Mouse (Mus musculus): Measurements from ENCODE around the gene Ccdc85c. TPM values are rescaled to one million over a fixed set of nuclear protein-coding genes. Genes with fewer than 3 reads are reported as not detected.

Ccdc85c gene
- polyA plus RNA-seq, 1 experiment, result 3.4 TPM

GRCm38 (mm10) chr12:108251034-108251792 is 24.0 kb downstream of the Ccdc85c start:
- Histone ChIP-seq H3K4me1 (ENCODE audit: control insufficient read depth, insufficient read depth, insufficient read length) (no peaks in the 10 kb centered on the region), H3K27me3 (ENCODE audit: control insufficient read depth, insufficient read depth, low read length) (no peaks in the 10 kb centered on the region), H3K36me3 (ENCODE audit: control insufficient read depth, insufficient read depth, low read length) (no peaks in the 10 kb centered on the region), H3K4me3 (ENCODE audit: extremely low read depth, insufficient read depth, insufficient read length) (no peak overlapping the region), H3K27ac (ENCODE audit: insufficient read depth, low read length) (no peak overlapping the region)
- 83% methylated on average over 31 of the region's 31 CpGs for WGBS
- DNase-seq (ENCODE audit: low read depth in 1 of 2, low spot score in 2 of 2), result no peak
- TF ChIP-seq POLR2A (IDR thresholded peaks at IDR 0.05; ENCODE audit: low read depth, low read length) (no peak), CTCF (IDR thresholded peaks at IDR 0.05; ENCODE audit: extremely low read depth, insufficient read depth, insufficient read length, insufficient replicate concordance) (no peak)

- H3K4me3 ChIP-seq (ENCODE audit: extremely low read depth, insufficient read depth, insufficient read length), result no peak overlapping the region
- no peaks in the 10 kb centered on the region for H3K4me1 ChIP-seq (ENCODE audit: control insufficient read depth, insufficient read depth, insufficient read length)
- no peaks in the 10 kb centered on the region for H3K36me3 ChIP-seq (ENCODE audit: control insufficient read depth, insufficient read depth, low read length)
- WGBS, result 81% methylated on average over 10 of the region's 10 CpGs
- TF ChIP-seq CTCF (IDR thresholded peaks at IDR 0.05; ENCODE audit: extremely low read depth, insufficient read depth, insufficient read length, insufficient replicate concordance) (no peak), POLR2A (IDR thresholded peaks at IDR 0.05; ENCODE audit: low read depth, low read length) (no peak)
- no peaks in the 10 kb centered on the region for H3K27me3 ChIP-seq (ENCODE audit: control insufficient read depth, insufficient read depth, low read length)
- DNase-seq (ENCODE audit: low read depth in 1 of 2, low spot score in 2 of 2), result no peak
- no peak overlapping the region for H3K27ac ChIP-seq (ENCODE audit: insufficient read depth, low read length)
Measured at GRCm38 (mm10) chr12:108249522-108249921, 25.7 kb downstream of the Ccdc85c start.

DNA sequence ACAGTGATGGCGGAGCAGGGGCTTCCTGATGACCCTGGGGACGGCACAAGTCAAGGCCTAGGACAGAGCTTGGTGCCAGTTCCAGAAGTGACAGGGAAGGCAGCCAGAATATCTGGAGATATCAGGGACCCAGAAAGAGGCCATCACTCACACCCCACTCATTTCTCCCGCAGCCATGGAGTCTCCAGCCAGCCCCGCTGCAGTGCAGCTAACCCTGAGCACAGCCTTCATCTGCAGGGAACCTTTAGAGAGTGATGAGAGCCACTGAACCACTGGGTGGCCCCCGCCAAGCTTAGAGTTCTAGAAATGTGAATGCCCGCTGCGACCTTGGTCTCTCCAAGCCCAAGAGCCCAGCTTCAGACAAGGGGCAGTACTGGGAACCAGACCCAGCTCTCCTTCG is 26.2 kb downstream of the Ccdc85c start:
- Histone ChIP-seq H3K27me3 (ENCODE audit: control insufficient read depth, insufficient read depth, low read length) (no peaks in the 10 kb centered on the region), H3K4me1 (ENCODE audit: control insufficient read depth, insufficient read depth, insufficient read length) (no peaks in the 10 kb centered on the region), H3K36me3 (ENCODE audit: control insufficient read depth, insufficient read depth, low read length) (no peaks in the 10 kb centered on the region), H3K4me3 (ENCODE audit: extremely low read depth, insufficient read depth, insufficient read length) (no peak overlapping the region), H3K27ac (ENCODE audit: insufficient read depth, low read length) (no peak overlapping the region)
- no peak for DNase-seq (ENCODE audit: low read depth in 1 of 2, low spot score in 2 of 2)
- 92% methylated on average over 8 of the region's 8 CpGs for WGBS
- TF ChIP-seq POLR2A (IDR thresholded peaks at IDR 0.05; ENCODE audit: low read depth, low read length) (no peak), CTCF (IDR thresholded peaks at IDR 0.05; ENCODE audit: extremely low read depth, insufficient read depth, insufficient read length, insufficient replicate concordance) (no peak)

DNA sequence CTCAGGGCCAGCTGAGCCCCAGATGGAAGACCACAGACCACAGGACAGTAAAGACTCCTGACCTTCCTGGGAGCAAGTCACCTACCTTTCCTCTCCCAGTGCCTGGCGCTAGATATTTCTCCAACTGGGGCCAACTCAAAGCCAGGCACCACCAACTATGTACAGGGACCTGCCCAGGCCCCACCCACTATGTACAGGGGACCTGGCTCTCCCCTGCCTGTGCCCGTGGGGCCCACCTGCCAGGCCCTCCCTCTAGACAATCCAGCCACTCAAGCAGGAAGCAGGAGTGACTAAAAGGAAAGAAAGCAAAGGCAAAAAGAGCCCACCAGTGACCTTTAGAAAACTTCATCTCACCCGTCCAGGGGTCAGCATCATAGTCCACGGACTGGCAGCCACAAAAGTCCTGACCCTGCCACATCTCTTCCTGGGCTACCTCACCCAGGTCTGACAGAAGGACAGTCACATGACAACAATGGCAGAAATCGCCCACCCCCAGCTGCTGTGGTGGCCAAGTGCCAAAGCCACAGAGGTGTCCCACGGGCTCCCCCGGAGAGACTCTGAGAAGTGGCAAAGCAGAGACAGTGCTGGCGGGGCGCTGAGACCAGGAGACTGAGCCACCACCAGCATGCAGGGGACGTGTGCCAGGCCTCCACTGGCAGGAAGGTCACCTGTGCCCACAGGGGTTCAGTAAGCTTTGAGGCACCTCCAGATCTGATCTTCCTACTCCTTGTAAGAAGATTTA is 28.3 kb downstream of the Ccdc85c start:
- WGBS, result 40% methylated on average over 10 of the region's 10 CpGs
- H3K27ac ChIP-seq (ENCODE audit: insufficient read depth, low read length), result no peak overlapping the region
- no peaks in the 10 kb centered on the region for H3K27me3 ChIP-seq (ENCODE audit: control insufficient read depth, insufficient read depth, low read length)
- H3K4me1 ChIP-seq (ENCODE audit: control insufficient read depth, insufficient read depth, insufficient read length), result no peaks in the 10 kb centered on the region
- H3K36me3 ChIP-seq (ENCODE audit: control insufficient read depth, insufficient read depth, low read length), result no peaks in the 10 kb centered on the region
- DNase-seq (ENCODE audit: low read depth in 1 of 2, low spot score in 2 of 2), result no peak
- TF ChIP-seq POLR2A (IDR thresholded peaks at IDR 0.05; ENCODE audit: low read depth, low read length) (no peak), CTCF (IDR thresholded peaks at IDR 0.05; ENCODE audit: extremely low read depth, insufficient read depth, insufficient read length, insufficient replicate concordance) (no peak)
- H3K4me3 ChIP-seq (ENCODE audit: extremely low read depth, insufficient read depth, insufficient read length), result no peak overlapping the region

- no peaks in the 10 kb centered on the region for H3K27me3 ChIP-seq (ENCODE audit: control insufficient read depth, insufficient read depth, low read length)
- no peak for TF ChIP-seq POLR2A (IDR thresholded peaks at IDR 0.05; ENCODE audit: low read depth, low read length)
- no peak for TF ChIP-seq CTCF (IDR thresholded peaks at IDR 0.05; ENCODE audit: extremely low read depth, insufficient read depth, insufficient read length, insufficient replicate concordance)
- H3K27ac ChIP-seq (ENCODE audit: insufficient read depth, low read length), result no peak overlapping the region
- no peak for DNase-seq (ENCODE audit: low read depth in 1 of 2, low spot score in 2 of 2)
- no peak overlapping the region for H3K4me3 ChIP-seq (ENCODE audit: extremely low read depth, insufficient read depth, insufficient read length)
- no peaks in the 10 kb centered on the region for H3K36me3 ChIP-seq (ENCODE audit: control insufficient read depth, insufficient read depth, low read length)
- WGBS, result 71% methylated on average over 9 of the region's 9 CpGs
- no peaks in the 10 kb centered on the region for H3K4me1 ChIP-seq (ENCODE audit: control insufficient read depth, insufficient read depth, insufficient read length)
Measured at GRCm38 (mm10) chr12:108245579-108245978, 29.6 kb downstream of the Ccdc85c start.

DNA sequence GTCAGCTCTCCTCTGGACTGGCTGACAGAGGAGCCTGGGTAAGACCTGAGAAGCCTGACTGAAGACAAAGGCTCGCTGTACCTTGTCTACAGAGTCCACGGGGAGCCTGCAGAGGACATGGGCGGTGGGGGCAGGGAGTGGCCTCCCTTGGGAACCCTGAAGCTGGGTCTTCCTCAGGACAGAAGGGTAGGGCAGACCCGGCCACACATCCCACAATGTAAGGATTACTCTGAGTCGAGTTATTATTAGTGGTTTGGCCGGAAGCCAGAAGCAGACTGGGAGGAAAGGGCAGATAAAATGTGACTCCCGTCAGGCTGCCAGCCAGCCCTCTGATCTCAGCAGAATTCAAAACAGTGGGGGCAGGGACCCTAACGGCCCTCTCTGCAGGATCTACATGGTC is 30.4 kb downstream of the Ccdc85c start:
- H3K27me3 ChIP-seq (ENCODE audit: control insufficient read depth, insufficient read depth, low read length), result no peaks in the 10 kb centered on the region
- H3K4me1 ChIP-seq (ENCODE audit: control insufficient read depth, insufficient read depth, insufficient read length), result no peaks in the 10 kb centered on the region
- no peak overlapping the region; the same call in 1 of the 2 replicates for H3K27ac ChIP-seq (ENCODE audit: insufficient read depth, low read length)
- DNase-seq (ENCODE audit: low read depth in 1 of 2, low spot score in 2 of 2), result no peak
- 10% methylated on average over 8 of the region's 8 CpGs for WGBS
- H3K36me3 ChIP-seq (ENCODE audit: control insufficient read depth, insufficient read depth, low read length), result no peaks in the 10 kb centered on the region
- TF ChIP-seq POLR2A (IDR thresholded peaks at IDR 0.05; ENCODE audit: low read depth, low read length) (no peak), CTCF (IDR thresholded peaks at IDR 0.05; ENCODE audit: extremely low read depth, insufficient read depth, insufficient read length, insufficient replicate concordance) (no peak)
- no peak overlapping the region for H3K4me3 ChIP-seq (ENCODE audit: extremely low read depth, insufficient read depth, insufficient read length)
